Mouse (Mus musculus): ENCODE measurements at regions not wholly inside any gene's neighbourhood (a gene's known extent, or its start where the extent isn't known, plus 50 kb on each side); places are given as distances from the start of the nearest gene placed in this dataset.

GRCm38 (mm10) chr16:63468851-63469250, 395.1 kb downstream of the Epha3 start:
- H3K9me3 ChIP-seq (ENCODE audit: control insufficient read depth, low read length), result no peaks in the 10 kb centered on the region
- no peak overlapping the region for H3K4me2 ChIP-seq (ENCODE audit: low read length)
- no peak for ATAC-seq (replicated peaks; ENCODE audit: low FRiP score, low TSS enrichment, low read depth)
- no peaks in the 10 kb centered on the region; the same call in 1 of the 2 replicates for H3K4me1 ChIP-seq (replicated peaks; ENCODE audit: control insufficient read depth, insufficient read depth, low read length)
- no peak overlapping the region for H3K9ac ChIP-seq (ENCODE audit: low read length)
- no peaks in the 10 kb centered on the region for H3K36me3 ChIP-seq (ENCODE audit: control insufficient read depth, insufficient read depth, low read length)
- no peak for DNase-seq (ENCODE audit: low spot score)
- H3K27ac ChIP-seq (ENCODE audit: low read depth), result no peak overlapping the region
- no peak overlapping the region for H3K4me3 ChIP-seq (ENCODE audit: low read depth, low read length)
- no peaks in the 10 kb centered on the region for H3K27me3 ChIP-seq (replicated peaks; ENCODE audit: control insufficient read depth, insufficient read depth, low read length)
- 94% methylated on average over 1 of the region's 1 CpGs for WGBS

Measured in intestine, embryonic 14.5 days (tissue).